Comparison of ENCODE assay signal across 23 mouse cellular contexts in the genomic region with DNA sequence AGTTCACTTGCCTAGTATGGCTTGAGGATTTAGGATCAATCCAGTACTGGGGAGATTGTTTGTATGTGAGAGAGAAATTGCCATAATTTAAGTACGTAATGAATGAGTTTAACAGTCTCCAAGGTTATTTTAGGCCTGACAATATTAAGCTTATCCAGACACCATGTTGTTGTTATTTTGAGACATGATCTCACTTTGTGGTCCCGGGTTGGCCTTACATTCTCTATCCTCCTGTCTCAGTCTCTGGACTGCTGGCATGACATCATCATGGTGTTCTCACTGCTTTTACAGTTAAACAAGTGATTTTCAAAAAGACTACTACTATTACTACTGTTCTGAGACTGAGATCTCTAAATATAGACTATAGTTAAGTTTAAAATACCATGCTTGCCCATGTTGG.
DNase-seq lines count a peak whose midpoint lies in the region; ATAC-seq and TF ChIP-seq lines count a peak whose summit lies in the region.
"Had no signal": no experiment of that assay in that cellular context is flagged by ENCODE, and none has a peak within 500 bp of the region (broad histone marks: within the 10 kb centered on the region; RNA-seq: fewer than 3 reads in every experiment).

No protein-coding gene starts in this region.

- H3K27ac ChIP-seq in gastrocnemius, adult 2 months: peak overlapping the region; percentile 40
- H3K27ac ChIP-seq in heart, embryonic 12.5 days (ENCODE audit: poor library complexity, severe bottlenecking): peak overlapping the region; percentile 62
- peak overlapping the region; percentile 81 for H3K27ac ChIP-seq in heart, embryonic 16.5 days (ENCODE audit: low read length)
- H3K27ac ChIP-seq: embryonic facial prominence, embryonic 15.5 days; forebrain, embryonic 10.5 days; hindbrain, embryonic 10.5 days; hindbrain, embryonic 14.5 days; intestine, embryonic 15.5 days had no signal

- no peak for ATAC-seq in heart, embryonic 12.5 days (ENCODE audit: insufficient number of reproducible peaks, low FRiP score)
- ATAC-seq in heart, embryonic 16.5 days (replicated peaks; ENCODE audit: extremely low read depth, insufficient read depth, low FRiP score): no peak; the same call in 1 of the 2 replicates
- ATAC-seq: CD4-positive, CD25-positive, alpha-beta regulatory T cell, adult 4 months; forebrain, embryonic 14.5 days; intestine, embryonic 15.5 days had no signal

- H3K9me3 ChIP-seq in heart, embryonic 12.5 days (replicated peaks): no peaks in the 10 kb centered on the region
- H3K9me3 ChIP-seq in heart, embryonic 16.5 days (replicated peaks; ENCODE audit: control insufficient read depth, low read length): no peaks in the 10 kb centered on the region
- H3K9me3 ChIP-seq: embryonic facial prominence, embryonic 15.5 days; forebrain, embryonic 10.5 days; hindbrain, embryonic 10.5 days; intestine, embryonic 15.5 days had no signal

- no peak for DNase-seq in gastrocnemius, adult 2 months
- no peak for DNase-seq in gastrocnemius, postnatal 36 days
- no peak for DNase-seq in heart, postnatal 14 days
- DNase-seq in heart, adult 18-20 months: no peak
- no peak for DNase-seq in lung, postnatal 14 days
- no peak for DNase-seq in adipocyte (ENCODE audit: low spot score)
- DNase-seq: adrenal gland, adult 8-10 months; B cell, adult 2 months; cerebellum, adult 11 months; cerebellum, adult 8-10 months; cerebellum, postnatal 14 days; embryo, embryonic 11 days; kidney, adult 18-20 months had no signal

- WGBS in heart, embryonic 12.5 days: 40% methylated on average over 2 of the region's 2 CpGs
- 43% methylated on average over 2 of the region's 2 CpGs for whole genome bisulfite sequencing in heart, embryonic 16.5 days

- intact Hi-C loops in gastrocnemius, adult 2 months (cut with DNase I): no loop called here
- intact Hi-C loops in gastrocnemius, postnatal 36 days (cut with DNase I): no loop called here
- intact Hi-C loops in heart, postnatal 14 days (cut with DNase I): no loop called here

- no peaks in the 10 kb centered on the region for H3K27me3 ChIP-seq in heart, embryonic 12.5 days (replicated peaks)
- no peaks in the 10 kb centered on the region for H3K27me3 ChIP-seq in heart, embryonic 16.5 days (ENCODE audit: control insufficient read depth, insufficient read depth, low read length)
- H3K27me3 ChIP-seq: embryonic facial prominence, embryonic 15.5 days; intestine, embryonic 15.5 days had no signal

- H3K4me3 ChIP-seq in gastrocnemius, adult 2 months: no peak overlapping the region
- no peak overlapping the region for H3K4me3 ChIP-seq in heart, embryonic 12.5 days
- H3K4me3 ChIP-seq in heart, embryonic 16.5 days (ENCODE audit: low read length): no peak overlapping the region
- H3K4me3 ChIP-seq: embryonic facial prominence, embryonic 15.5 days; erythroblast, embryonic 14.5 days; forebrain, embryonic 10.5 days; hindbrain, embryonic 10.5 days; intestine, embryonic 15.5 days had no signal

- no peak overlapping the region for H3K4me2 ChIP-seq in heart, embryonic 12.5 days
- H3K4me2 ChIP-seq in heart, embryonic 16.5 days (ENCODE audit: low read depth, low read length): no peak overlapping the region
- H3K4me2 ChIP-seq: embryonic facial prominence, embryonic 15.5 days; hindbrain, embryonic 14.5 days; intestine, embryonic 15.5 days had no signal

- H3K36me3 ChIP-seq in heart, embryonic 12.5 days: peaks cover 46% of the 10 kb centered on the region
- H3K36me3 ChIP-seq in heart, embryonic 16.5 days (ENCODE audit: control insufficient read depth, insufficient read depth): peaks cover 2% of the 10 kb centered on the region; the same call in 1 of the 2 replicates

- 0 out of 2 replicates have a peak, but pooled peaks cover 7% of the 10 kb centered on the region for H3K4me1 ChIP-seq in heart, embryonic 12.5 days (replicated peaks)
- peaks cover 3% of the 10 kb centered on the region for H3K4me1 ChIP-seq in heart, embryonic 16.5 days (ENCODE audit: control insufficient read depth, insufficient read depth, low read length)
- H3K4me1 ChIP-seq: embryonic facial prominence, embryonic 15.5 days; forebrain, embryonic 10.5 days; hindbrain, embryonic 10.5 days; intestine, embryonic 15.5 days had no signal

- H3K9ac ChIP-seq in heart, embryonic 12.5 days: no peak overlapping the region
- H3K9ac ChIP-seq in heart, embryonic 16.5 days (ENCODE audit: low read length): no peak overlapping the region
- H3K9ac ChIP-seq: embryonic facial prominence, embryonic 15.5 days; hindbrain, embryonic 14.5 days; intestine, embryonic 15.5 days had no signal

- no peak for TF ChIP-seq CTCF in gastrocnemius, adult 2 months (IDR thresholded peaks at IDR 0.05)
